Mouse (Mus musculus): ENCODE results near the gene Inpp5d.

The Inpp5d gene

DNA sequence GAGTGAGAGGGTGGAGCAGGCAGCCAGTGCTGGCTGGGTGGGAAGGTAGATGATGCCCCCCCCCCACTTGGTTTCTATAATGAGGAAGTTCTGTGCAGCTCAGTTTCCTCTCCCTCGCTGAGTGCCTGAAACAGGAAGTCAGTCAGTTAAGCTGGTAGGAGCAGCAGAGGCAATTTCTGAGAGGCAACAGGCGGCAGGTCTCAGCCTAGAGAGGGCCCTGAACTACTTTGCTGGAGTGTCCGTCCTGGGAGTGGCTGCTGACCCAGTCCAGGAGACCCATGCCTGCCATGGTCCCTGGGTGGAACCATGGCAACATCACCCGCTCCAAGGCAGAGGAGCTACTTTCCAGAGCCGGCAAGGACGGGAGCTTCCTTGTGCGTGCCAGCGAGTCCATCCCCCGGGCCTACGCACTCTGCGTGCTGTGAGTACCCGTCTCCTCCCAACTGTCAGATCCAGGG, at the start of gene Inpp5d:
Inpp5d (plus strand) TSS at position 102 of the 458 bp plus-strand sequence.
- no peak for DNase-seq

DNA sequence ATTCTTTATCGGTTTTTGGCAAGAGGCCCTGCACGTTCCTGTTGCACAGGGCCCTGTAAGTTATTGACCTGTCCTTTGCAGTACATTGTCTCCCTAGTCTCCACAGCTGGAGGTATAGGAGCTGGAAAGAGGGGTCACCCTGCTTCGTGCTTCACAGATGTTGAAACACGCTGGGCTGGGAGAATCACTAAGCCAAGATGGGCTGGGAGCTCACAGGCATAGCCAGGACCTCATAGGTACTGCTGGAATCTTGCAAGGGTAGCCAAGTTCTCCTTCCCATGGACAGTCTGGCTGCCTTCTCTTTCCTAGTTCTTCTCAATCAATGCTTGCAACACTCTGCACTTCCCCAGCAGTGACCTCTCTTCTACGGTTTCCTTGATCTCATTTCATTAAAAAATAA, 46.9 kb upstream of the Inpp5d start:
- no peak for DNase-seq

DNA sequence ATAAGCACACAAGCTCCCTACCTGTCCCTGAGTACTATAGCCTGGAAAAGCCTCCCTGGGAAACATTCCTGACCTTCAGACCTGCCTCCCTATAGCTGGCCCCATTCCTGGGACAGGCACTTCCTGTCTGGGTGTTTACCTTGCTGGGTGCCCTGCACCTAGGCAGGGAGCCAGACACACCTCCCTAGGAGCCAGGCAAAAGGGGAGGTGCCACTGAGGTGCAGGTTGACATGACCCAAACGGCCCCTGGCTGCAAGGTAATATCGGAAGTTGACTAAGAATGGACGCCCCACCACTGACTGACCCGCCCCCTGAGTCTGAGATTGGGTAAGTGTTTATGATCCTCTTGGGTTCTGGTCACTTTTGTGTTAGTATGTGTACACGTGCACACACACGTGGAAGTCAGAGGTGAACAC, 46.3 kb upstream of the Inpp5d start, which contains the start of gene Ngef:
Ngef (minus strand) TSS at position 71 of the 416 bp plus-strand sequence.
- DNase-seq, result no peak

DNA sequence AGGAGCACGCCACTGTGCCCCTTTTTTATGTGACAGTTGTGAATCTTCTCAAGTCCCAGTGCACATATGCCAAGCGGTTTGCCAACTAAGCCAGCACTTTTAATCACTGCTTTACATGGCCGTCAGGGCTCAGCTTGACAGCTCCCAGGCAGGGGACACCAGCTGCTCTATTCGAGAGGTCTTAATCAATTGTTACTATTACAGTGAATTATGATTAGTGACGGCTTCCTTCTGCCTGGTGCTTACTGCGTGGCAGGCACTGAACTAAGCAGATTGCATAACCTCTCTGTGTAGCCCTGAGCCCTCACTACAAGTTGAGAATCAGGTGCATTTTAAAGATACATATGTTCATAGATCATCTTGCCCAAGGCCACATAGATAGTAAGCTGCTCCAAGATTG, 45.8 kb upstream of the Inpp5d start:
- DNase-seq, result peak; percentile 10

DNA sequence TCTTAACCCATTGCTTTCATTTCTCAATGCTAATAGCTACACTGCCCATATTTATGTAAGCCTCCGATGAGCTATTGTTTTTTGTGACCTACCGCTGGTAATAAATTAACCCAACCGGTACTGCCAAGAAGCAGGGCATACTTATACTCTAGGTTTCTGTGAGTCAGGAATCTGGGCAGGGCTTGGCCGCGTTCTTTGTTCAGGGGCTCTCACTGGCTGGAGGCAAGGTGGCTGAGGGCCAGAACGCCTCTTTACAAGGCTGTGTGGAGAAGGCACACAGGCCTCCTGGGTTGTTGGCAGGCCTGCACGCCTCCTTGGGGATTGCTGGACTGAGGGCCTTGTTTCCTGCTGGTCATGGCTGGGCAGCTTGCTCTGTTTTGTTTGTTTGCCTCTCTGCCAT, 45.3 kb upstream of the Inpp5d start:
- DNase-seq, result peak; percentile 15

DNA sequence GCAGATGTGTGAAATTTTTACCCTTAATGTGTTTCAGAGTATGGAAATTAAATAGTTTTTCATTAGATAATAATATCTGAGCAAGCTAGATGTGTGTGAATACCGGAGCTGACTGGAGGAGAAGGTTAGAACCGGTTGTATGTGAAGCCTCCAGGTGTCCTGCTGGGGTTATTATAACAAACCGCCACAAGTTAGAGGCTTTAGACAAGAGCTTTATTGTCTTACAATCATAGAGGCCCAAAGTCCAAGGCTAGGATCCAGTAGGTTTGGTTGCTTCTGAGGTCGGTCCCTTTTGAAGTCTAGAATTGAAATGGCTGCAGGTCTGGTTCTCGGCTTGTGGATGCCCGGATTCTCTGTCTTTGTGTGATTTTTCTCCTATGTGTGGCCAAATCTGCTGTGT, 41.1 kb upstream of the Inpp5d start:
- no peak for DNase-seq

DNA sequence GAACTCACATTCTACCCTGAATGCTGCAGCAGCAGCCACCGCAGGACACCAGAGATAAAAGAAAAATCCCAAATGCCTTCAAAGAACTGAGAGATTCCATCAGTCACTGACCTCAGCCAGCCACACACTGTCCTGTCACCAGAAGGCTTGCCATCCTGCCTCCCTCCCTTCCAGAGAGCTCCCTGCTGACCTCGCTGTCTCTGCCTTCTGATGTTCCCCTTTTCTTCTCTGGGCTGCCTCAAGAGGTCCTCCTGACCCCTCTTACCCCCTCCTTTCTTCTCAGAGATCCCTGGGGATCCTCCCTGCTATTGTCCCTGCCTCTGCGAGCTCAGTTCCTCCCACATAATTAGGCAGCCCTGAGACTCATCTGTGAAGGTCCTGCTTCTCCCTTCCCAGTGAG, 39.3 kb upstream of the Inpp5d start:
- DNase-seq, result no peak

DNA sequence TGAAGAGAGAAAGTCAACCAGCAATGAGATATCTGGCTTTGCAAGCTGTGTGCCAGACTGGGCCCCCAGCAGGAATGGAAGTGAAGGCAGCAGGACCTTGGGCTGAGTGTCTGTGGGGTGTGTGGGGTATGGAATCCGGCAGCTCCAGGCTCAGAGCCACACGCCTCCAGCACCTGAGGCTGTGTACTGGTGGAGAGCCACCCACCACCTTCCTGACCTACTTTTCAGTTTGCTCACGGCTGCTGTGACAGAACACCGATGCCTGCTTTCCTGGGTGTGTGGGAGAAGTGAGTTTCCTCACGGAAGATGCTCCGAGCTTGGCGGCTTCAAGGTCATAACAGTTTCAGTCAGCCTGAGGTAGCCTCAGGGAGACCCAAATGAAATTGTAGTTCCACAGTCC, 30.9 kb upstream of the Inpp5d start:
- DNase-seq, result no peak

DNA sequence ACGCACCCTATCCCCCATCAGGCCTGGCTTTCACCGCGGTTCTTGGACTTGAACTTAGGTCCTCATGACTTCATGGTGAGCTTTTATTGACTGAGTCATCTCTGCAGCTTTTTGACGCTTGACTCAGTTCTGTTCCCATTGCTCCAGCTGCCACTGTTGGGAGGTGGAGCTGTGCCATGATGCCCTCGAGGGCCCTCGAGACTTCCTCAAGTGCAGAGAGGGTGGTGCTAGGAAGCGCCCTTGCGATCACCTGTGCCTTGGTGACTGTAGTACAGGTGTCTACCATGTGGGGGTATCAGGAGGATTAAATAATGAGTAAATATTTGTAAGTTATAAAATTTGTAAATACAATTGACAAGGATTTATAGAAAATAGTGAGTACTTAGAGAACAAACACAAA, 30.1 kb upstream of the Inpp5d start:
- DNase-seq, result no peak

DNA sequence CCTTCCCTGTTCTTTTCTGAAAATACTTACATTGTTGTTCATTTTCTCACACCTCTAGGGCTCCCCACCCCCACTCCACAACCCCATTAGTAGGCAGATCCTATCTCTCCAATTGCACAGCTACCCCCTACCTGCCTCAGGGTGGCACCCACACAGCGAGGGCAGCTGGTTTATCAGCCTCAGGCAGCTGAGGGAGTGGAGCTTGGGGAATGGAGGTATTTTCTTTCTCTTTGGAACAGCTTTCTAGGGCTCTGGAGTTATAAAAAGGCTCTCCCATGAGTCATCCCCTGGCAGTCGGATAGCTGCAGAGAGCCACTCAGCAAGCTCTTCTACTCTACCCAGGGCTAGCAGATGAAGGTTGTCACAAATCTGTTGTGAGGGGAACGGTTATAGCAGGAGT, 25.9 kb upstream of the Inpp5d start:
- DNase-seq, result peak; percentile 45

DNA sequence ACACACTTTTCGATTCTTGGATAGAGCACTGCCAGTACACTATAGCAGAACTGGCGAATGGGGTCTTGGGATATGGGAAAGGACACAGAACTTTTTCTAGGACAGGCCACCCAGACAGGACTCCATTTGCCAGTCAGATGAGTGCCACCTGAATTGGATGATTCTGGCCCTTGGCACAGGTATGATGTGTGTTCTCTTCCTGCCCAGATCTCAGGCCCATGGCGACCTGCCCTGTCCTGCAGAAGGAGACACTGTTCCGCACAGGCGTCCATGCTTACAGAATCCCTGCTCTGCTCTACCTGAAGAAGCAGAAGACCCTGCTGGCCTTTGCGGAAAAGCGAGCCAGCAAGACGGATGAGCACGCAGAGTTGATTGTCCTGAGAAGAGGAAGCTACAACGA, 25.4 kb upstream of the Inpp5d start:
- no peak for DNase-seq

DNA sequence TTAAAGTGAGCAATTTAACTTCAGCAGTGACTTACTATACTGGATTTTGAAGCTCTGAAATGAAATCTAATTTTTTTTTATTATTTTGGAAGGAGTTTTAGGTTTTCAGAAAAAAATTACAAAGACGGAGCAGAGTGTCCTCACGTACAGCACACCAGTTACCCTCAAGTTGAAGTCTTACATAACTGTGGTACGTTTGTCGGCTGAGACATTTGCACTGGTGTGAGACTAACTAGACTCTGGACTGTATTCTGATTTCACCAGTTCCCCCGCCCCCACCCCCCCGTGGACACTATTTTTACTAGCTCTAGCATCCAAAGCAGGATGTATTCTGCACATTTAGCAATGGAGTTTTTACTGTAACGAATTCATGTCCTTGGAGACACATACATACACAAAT, 19.6 kb upstream of the Inpp5d start:
- no peak for DNase-seq

DNA sequence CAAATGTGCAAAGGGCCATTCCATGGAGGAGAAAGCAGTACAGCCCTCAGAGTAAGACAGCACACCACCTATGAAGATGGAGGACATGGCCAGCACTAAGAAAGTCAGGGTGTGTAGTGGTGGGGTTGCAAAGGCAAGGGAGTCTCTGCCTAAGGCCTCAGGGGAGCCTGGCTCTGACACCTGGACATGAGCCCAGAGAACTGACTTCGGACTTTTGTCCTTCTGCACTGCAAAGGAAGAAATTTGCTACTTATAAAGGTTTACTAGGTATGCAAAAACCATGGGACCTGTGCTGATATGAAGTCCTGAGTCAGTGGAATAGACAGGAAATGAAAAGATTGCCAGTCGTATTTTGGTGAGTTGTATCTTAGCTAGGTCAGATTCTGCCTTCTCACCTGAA, 18.3 kb upstream of the Inpp5d start:
- DNase-seq, result no peak

DNA sequence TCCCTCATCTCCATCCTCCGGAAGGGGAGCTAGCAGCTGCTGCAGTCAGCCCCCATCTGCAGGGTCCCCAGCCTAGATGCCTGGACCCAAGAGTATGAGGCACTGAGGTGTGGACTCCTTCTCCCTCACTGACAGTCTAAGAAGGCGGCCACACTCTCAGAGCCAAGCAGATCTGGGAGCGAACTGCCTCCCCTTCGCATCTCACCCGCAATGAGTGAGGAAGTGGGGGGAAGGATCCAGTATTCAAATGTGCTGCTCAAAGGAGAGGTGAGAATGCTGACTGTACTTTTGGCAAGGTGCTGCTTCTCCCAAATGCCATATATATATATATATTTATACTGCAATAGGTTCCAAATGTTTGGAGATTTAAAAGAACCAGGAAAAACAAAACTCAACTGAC, 16.7 kb upstream of the Inpp5d start:
- DNase-seq, result no peak

DNA sequence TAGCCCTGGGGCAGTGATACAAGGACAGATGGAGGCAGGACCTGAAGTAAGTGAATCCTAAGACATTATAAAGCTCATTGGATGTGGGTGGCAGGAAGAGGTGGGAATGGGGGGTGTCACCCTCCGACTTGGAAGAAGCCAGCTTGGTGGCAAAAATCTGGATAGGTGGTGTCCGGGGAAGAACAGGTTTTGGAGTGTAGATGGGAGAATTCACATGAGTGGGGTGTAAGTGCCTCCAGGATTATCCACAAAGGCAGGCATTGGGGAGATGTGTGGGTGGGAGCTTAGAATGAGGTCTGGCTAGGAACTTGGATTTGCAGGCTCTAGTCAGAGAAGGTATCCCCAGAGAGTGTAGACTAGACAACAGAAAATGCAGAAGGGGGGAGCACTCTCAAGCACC, 14.8 kb upstream of the Inpp5d start:
- no peak for DNase-seq

DNA sequence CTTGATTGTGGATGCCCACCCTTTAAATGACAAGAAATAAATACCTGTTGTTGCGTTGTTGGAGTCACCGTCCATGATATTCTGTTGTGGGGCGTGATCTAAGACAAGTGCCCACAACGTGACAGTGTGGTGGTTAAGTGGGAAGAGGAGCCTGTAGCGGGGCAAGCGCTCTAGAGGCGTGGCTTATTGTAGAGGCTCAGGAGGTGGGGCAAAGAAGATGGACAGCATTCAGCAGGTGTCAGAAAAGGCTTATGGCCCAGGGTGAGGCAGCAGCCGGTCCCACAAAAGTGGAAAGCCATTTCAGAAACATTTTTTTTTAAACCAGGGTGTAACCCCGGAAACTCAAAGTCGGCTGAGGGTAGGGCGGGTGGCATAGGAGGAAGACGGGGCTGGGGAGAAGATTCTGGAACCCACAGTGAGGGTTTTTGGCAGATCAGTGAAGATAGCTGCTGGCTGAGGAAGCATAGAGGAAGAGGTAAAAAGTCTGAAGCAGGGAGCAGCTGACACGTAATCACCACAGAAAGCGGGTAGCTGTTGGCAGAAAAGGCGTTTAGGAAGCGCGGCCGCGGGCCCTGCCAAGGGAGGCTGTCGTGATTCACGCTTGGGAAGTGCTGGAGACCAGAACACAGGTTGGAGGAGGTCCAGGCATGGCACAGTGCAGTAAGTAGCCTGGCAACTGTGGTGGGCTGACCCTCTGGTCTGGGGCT, 12.6 kb upstream of the Inpp5d start:
- DNase-seq, result peak; percentile 69

DNA sequence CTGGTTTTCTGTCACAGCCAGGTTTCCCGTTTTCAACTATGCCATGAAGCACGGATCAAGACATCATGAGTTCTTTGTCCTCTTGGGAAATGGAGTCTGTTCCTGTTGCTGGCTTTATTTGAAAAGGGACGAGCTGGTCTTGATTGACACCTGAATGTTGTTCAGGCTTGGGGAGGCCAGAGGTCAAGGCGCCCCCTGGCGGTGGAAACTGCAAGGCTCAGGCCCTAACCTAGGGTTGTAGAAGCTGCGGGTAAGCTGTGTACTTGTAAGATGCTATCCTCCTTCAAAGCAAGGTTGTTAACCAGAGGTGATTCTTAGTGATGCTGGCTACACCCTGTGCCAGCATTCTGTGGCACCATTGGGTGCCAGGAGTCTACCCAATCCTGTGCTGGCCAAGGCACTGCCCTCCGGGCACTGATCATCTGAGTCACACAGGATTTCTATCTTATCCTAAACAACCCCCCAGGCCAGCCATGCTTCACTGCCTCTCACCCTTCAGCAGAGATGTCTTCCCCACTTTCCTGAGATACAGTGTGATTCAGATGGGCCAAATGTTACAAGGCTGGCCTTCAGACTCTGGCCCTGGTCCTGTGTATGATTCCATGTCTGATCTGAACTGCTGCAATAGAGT, 11.6 kb upstream of the Inpp5d start:
- peak; percentile 64 for DNase-seq

DNA sequence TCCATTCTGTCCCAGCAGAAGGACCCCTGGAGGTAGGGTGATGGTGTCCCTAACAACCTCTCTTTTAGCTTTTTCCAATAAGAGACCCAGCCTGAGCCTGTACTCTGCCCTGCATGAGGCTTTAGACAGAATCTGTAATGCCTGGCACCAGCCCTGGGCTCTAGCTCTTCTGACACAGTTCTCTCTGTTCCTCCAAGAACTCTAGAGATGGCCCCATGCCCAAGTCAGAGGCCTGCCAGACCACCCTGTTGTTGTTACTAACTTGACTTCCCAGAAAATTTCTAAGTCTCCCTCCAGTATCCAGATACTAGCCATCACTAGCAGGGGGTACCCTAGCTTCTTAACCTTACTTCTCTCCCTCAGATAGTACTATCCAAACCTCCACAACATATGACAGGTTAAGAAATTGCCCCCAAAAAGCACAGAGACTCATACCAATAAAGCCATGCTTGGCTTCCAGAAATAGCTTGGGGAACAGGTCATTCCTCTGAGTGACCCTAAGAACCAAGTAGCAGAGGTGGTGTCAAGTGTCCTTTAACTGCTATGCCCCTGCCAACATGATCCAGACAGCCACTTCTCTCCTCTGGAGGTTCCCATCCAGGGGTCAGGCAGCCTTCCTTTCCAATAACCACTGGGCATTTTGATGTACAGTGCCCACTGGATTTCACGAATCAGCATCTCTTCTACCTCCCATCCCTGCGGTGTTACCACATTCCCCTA, 5.4 kb upstream of the Inpp5d start:
- no peak for DNase-seq

DNA sequence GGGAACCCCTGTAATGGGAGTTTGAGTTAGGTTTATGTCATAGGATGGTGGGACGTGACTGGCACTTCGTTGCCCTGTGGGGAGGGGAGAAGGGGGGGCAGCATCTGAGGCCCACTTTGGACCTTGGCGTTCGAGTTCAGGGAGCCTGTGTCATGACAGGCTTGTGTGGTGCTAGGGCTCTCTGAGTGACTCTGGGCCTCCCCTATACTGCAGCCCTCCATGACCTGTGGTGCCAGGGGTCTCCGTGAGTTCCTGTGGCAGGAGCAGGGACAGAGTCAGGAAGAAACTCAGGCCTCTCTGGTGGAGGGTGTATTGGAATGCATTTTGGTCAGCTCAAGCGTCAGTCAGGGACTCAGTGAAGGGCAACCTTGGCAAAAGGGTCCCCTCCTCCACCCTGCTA, 581 bp downstream of the Inpp5d start:
- DNase-seq, result no peak

DNA sequence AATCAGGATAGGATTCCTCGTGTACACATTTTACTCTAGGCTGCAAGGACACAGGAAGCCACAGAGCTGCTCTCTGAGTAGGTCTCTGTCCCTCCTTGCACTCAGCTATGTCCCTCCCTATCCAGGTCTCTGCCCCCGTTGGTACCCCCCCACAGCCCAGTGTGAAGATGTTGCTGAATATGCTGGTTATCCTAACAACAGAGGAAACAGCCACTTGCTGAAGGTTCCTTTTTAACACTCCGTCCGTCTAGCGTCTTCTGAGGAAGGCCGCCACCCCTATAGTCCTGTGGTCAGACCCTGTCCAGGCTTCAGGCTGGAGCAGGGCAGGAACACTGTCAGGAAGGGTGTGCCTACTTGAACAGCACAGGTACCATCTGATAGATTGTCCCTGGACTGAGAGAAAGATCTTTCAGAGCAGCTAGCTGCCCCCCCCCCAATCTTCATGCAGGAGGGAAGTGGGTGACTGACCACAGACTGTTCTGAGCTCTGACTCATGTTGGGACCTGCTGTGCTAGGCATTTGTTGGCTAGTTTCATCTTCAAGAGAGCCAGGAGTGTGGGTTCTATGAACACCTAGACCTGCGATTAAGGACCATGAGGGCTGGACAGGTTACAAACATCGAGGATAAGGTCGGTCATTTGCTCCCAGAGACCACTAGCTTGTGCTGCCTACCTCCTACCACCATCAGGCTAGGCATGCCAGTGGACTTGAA, 1.2 kb downstream of the Inpp5d start:
- no peak for DNase-seq

DNA sequence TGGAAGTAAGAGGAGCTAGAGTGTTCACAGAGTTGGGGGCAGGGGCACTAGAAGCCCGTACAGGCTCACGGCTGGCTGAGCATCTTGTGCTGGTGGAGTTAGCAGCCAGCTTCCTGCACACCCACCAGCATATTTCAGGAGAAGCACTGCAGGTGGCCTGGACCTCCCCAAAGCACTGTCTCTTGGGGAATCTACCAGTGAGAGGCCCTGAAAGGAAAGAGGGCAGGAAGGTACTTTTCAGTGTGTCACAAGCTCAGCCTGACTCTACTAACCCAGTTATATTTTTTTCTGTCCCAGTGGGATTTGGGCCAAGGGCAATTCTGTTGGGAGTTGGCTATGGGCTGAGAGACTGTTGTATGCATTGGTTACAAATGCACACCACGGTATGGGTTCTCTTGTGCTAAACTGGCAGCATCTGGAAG, 1.8 kb downstream of the Inpp5d start:
- no peak for DNase-seq

DNA sequence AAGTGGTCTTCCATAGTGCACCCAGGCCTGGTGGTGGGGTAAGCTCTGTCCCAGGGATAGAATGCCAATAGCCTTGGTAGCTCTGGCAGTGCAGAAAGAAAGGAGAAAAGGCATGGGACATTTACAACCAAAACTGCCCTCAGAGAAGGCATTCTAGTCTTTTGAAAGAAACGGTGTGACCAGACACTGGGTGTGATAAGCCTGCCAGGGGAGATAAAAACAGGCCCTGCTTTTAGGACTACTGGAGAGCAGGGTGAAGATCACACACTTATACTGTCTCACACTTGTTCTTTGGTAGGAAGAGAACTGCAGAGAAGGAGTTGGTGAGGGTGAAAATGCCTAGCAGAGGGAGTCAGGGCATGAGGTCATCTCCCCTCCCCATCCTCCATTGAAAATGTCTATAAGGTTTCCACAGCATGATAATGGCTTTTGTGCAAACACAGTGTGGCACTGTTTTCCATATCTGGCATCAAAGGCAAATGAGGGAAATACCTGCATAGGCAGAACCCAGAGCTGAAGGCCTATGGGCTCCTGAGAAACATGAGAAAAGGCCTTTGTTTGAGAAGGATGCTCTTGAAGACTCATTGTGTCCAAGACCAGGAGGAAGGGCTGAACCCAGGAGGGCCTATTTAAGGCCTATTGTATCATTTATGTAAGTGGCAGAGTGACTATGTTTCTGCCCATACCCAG, 4.0 kb downstream of the Inpp5d start:
- DNase-seq, result no peak

DNA sequence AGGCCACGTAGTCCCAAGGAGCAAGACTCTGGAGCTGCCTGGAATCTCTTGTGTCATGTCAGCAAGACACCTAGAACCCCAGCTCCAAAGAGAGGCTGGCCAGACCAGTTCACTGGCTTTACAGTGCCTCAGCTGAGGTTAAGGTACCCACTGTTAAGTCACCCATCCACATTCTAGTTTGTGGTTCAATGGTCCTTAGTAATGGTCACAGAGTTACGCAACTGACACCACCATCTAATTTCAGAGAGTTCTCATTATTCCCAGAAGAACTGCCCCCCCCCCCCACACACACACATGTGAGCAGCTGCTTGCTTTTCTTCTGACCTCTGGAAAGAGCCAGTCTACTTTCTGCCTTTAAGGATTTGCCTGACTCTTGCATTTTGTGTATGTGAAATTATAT, 4.7 kb downstream of the Inpp5d start:
- DNase-seq, result no peak
